Mouse (Mus musculus) cerebellum, adult (tissue): Measurements from ENCODE around the gene Gna11.

Experiments used
- ATAC-seq: cut with Nextera tagmentation; 2 replicates; pipeline ENCODE4 v1.9.2; 2017; ENCODE audit warnings: mild to moderate bottlenecking, moderate library complexity, mixed read lengths; ENCODE audit not compliant: insufficient number of reproducible peaks, low FRiP score, low TSS enrichment

Gene Gna11

GRCm38 (mm10) chr10:81492606-81493240 lies 52.3 kb downstream of the Gna11 start:
- no peak for ATAC-seq

DNA sequence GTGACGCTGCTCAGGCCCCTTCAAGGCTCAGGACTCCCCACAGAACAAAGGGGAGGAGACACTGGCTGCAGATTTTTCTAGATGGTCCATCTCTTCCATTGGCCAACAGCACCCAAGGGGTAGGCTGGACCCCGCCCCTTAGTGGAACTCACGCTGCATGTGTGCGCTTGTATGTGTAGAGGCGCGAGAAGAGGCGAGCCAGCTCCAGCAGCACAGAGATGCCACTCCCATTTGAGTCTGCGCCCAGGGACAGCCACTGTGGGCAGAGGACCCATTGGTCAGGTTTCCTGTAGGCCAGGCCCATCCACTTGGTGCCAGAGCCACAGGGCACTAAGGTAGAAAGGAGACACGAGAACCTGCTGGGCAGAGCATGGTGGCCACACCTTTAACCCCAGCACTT lies 54.0 kb downstream of the Gna11 start:
- ATAC-seq, result no peak

DNA sequence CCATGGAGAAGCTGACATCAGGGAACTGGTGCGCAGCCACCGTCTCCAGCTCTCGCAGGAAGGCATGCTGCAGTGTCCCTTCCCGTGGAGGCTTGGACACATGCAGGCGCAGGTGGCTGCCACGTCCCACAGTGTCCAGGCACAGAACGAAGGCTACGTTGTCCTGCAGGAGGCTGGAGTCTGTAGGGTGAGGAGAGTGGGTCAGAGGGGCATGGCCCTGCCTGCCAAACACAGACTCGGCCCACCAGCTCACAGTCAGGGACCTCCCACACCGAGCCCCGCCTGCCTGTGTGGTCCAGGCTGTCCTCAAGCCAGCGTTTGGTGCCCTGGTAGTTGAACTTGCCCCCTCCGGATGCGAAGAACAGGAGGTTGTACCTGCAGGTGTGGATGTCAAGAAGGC lies 55.0 kb downstream of the Gna11 start:
- no peak for ATAC-seq

GRCm38 (mm10) chr10:81488081-81488480 lies 56.9 kb downstream of the Gna11 start:
- ATAC-seq, result no peak

DNA sequence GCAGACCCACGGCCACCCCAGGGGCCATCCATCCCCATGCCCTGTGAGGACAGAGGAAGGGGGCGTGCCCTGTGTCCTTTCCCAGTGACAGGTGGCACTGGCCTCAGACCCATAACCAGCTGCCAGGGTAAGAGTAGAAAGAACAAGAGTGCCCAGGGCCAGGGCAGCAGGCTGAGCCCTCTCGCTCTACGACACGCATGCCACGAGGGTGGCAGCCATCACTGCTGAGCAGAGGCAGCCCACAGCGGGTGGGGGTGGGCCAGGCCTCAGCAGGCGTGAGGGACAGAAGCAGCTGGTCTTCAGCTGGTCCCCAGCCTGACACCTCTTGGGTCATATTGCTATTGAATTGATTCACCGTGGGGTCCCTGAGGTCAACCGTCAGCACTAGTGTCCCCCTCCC lies 58.5 kb downstream of the Gna11 start:
- ATAC-seq, result no peak

- no peak for ATAC-seq
Observed at GRCm38 (mm10) chr10:81485479-81486018, 59.4 kb downstream of the Gna11 start.

DNA sequence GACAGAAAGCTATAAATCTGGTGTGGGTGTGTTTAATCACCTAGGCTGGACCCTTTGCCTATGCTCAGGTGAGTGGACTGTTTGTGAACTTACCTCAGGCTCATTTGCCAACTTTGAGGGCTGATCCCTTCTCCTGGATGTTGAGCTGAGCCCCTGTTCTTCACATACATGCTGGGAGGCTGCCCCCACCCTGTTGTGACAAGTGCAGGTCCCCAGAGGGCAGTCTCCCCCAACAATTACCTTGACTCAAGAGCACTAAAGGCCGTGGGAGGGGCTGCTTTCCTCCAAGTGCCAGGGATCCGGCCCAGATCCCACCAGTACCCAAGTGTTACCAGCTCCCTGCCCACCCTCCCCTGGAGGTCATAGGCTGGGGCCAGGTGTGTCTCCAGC lies 59.9 kb downstream of the Gna11 start:
- no peak for ATAC-seq

GRCm38 (mm10) chr10:81484441-81485059 lies 60.4 kb downstream of the Gna11 start:
- ATAC-seq, result no peak

DNA sequence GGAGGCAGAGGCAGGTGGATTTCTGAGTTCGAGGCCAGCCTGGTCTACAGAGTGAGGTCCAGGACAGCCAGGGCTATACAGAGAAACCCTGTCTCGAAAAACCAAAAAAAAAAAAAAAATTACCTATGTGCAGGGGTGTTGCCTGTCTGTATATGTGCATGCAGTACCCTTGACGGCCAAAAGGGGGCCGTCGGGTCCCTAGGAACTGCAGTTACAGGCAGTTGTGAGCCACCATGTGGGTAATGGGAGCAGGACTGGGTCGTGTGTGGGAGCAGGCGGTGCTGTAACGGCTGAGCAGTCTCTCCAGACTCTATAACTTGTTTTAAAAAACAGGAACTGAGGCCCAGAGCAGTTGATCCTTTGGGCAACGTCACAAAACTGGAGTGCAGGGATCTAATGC lies 61.0 kb downstream of the Gna11 start:
- no peak for ATAC-seq

DNA sequence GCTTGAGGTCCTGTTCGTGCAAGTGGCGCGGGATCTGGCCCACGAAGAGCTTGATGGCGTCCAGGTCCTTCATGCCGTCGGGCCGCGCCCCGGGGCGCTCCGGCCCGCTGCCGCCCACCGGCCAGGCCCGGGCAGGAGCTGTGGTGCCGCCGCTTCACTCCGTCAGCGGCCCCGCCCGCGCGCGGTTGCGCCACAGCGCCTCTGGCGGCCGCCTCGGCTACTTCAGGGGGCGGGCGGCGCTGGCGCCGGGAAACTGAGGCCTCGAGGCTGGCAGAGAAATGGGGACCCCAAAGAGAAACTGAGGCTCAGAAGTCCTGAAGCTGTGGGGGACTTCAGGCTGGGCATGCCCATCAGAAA lies 62.5 kb downstream of the Gna11 start, which contains the start of gene Celf5:
Gene Celf5, minus strand, starts transcription at position 177 of the 357 bp plus-strand sequence.
- peak; percentile 59; the same call in 1 of the 2 replicates for ATAC-seq

GRCm38 (mm10) chr10:81481605-81482532 lies 63.1 kb downstream of the Gna11 start:
- ATAC-seq, result 0 out of 2 replicates have a peak, but pooled peaks have one; percentile 9
